Mouse (Mus musculus) C2C12 (cell line): ENCODE measurements around the gene Osbpl8.

Source experiments
- CTCF ChIP-seq: IDR thresholded peaks from one replicate; pipeline ENCODE4 v1.5.1; 2011; ENCODE audit not compliant: control insufficient read depth, insufficient read depth, insufficient read length
- USF1 ChIP-seq: IDR thresholded peaks from one replicate; pipeline ENCODE4 v1.6.1; 2011; ENCODE audit warnings: low read depth, mild to moderate bottlenecking, control low read depth, moderate library complexity

DNA sequence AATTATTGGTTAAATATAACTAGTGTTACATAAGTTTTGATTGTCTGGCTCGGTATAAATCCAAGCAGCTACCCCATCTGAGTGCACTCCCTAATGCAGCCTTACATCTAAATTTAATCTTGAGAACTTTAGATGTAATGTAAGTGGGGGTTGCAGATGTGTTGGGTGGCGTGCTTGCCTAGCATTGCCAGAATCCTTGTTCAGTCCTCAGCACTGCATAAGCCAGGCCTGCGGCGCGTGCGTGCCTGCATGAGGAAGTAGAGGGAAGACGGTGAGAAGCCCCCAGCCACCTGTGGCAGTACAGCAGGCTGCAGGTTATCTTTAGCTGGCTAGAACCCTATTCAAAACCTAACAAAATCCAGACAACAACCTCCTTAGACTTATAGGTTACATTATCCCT lies 13.5 kb downstream of the Osbpl8 start:
- TF ChIP-seq CTCF (no peak), USF1 (no peak)
